Mouse (Mus musculus): ENCODE data around the gene Gnat3. TPM values are rescaled to one million over a fixed set of nuclear protein-coding genes. Genes with fewer than 3 reads are reported as not detected.

Gene Gnat3
- polyA plus RNA-seq, 1 experiment = 0.46 TPM

DNA sequence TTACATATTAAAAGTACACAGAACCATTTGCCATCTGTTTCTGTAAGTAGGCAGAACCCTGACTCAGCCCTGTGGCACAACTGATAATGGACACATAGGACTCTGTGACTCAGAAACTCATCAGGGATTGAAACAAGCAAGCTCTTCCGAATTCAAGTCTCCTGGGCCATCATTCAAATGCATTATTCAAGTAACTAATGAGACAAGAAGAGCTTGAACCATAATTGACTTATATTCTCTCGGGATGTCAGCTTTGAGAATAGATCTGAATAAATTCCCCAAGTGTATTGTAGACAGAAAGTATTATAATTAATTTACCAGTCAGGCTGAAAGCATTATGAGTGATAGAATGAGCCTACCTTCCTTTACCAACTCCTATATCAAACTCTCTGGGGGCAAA is 93.0 kb downstream of the Gnat3 start:
- WGBS = 81% methylated on average over 2 of the region's 2 CpGs
- H3K4me3 ChIP-seq (ENCODE audit: control insufficient read depth, insufficient read depth, low read length) = no peak overlapping the region
- no peak for DNase-seq
- H3K27me3 ChIP-seq (ENCODE audit: control insufficient read depth, insufficient read depth, low read length) = no peaks in the 10 kb centered on the region
- H3K36me3 ChIP-seq (ENCODE audit: control insufficient read depth, insufficient read depth, low read length) = no peaks in the 10 kb centered on the region
- no peak for TF ChIP-seq POLR2A (IDR thresholded peaks at IDR 0.05; ENCODE audit: control insufficient read depth, extremely low read depth, insufficient read depth, low read length, poor library complexity)
- no peak for TF ChIP-seq CTCF (IDR thresholded peaks at IDR 0.05; ENCODE audit: borderline replicate concordance, control insufficient read depth, extremely low read depth, insufficient read depth, low read length, poor library complexity)
- no peaks in the 10 kb centered on the region for H3K4me1 ChIP-seq (replicated peaks; ENCODE audit: control insufficient read depth, insufficient read depth, low read length)
- H3K27ac ChIP-seq (ENCODE audit: control insufficient read depth, insufficient read depth, low read length) = no peak overlapping the region

Other genes with a start within 250 kb of the Gnat3 start
- 9.4 and 17.0 TPM in 2 replicates for gene Cd36, start 73.7 kb upstream of the Gnat3 start, polyA plus RNA-seq (2012; rRNA removed)